Mouse (Mus musculus) spleen, adult 18-20 months (tissue): Measurements from ENCODE around the gene Fuk.
A peak's percentile ranks its signal among the peaks of the same experiment; 100 is the strongest.
"Not testable (repeated sequence)": the region's sequence is repeated elsewhere in the genome, so short reads cannot be mapped to it uniquely, and the experiment has no call there.

Experiments
- DNase-seq, 2 experiments: peaks; one replicate each; pipeline ENCODE4 v3.0.0; 2022; ENCODE audit warnings: mixed read lengths in 2 of 2

Gene Fuk

DNA sequence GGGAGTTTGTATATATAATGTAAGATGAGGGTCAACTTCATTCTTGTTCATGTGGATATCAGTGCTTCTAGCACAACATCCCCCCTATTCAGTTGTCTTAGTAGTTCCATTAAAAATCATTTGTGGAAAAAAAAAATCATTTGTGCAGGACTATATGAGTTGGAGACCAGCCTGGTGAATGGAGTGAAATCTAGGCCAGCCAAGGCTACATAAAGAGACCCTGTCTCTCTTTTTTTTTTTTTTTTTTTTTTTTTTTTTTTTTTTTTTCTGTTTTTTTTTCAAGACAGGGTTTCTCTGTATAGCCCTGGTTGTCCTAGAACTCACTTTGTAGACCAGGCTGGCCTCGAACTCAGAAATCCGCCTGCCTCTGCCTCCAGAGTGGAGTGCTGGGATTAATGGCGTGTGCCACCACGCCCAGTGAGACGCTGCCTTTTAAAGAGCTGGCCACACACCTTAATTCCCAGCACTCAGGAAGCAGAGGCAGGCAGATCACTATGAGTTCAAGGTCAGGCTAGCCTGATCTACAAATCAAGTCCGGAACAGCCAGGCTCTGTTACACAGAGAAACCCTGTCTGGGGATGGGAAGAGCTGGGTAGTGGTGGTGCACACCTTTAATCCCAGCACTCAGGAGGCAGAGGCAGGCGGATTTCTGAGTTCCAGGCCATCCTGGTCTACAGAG is 40.8 kb downstream of the Fuk start:
- DNase-seq: not testable (repeated sequence)

- DNase-seq: peak in 1 of 2 experiments; percentile 24
These were observed 42.4 kb downstream of the Fuk start for GRCm38 (mm10) chr8:110859651-110860501.

- DNase-seq: no peak
These were observed 45.4 kb downstream of the Fuk start for GRCm38 (mm10) chr8:110856760-110857461.

- not testable (repeated sequence) for DNase-seq
These were observed 46.2 kb downstream of the Fuk start for GRCm38 (mm10) chr8:110856073-110856472.

DNA sequence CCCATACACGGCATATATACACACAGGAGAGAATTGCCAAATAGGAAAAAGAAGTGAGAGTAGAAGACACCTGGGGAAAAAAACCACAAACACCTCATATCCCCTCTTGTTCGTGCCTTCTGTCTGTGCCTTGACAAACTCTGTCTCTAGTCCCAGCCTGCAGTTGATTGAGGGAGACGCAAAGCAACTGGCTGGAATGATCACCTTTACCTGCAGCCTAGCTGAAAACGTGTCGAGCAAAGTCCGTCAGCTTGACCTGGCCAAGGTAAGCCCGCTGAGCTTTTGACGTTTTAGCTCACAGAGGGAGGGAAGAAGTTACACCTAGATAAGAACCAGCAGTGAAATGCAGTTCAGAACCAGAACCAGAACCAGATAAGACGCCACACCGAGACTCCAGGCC is 51.1 kb downstream of the Fuk start:
- DNase-seq: no peak

DNA sequence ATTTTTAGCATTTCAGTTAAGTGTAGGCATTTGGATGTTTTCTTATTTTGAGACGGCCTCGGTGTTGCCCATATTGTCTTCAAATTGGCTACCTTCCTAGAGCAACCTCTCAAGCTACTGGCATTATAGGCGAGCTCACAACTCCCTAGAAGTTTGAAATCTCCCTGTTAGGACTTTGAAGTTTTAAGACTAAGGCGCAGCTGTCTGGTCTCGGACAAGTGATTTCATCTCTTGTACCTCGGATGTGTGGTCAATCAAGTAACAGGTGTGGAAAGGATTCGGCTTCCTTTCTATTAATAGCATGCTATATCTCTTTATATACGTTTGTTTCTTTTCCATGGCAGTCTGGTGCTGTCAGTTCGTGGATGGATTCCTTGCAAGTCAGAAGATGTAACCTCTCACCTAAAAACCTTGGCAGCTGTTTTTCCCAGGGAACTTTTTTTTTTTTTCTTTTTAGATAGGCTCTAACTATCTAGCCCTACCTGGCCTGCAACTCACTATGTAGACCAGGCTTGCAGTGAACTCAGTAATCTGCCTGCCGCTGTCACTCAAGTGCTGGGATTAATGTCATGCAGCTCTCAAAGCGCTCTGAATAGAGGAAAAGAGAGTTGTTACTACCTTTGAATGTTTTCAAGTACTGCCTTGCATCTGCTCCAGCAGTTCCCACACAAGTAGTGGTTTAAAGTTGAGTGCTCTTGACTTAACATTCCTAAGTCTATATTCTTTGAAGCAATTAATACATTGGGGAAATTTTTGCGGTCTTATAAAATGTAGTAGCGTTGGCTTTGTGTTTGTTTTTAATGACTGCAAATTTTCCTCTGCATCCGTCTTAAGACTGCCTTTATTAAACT is 54.4 kb downstream of the Fuk start:
- DNase-seq: no peak

DNA sequence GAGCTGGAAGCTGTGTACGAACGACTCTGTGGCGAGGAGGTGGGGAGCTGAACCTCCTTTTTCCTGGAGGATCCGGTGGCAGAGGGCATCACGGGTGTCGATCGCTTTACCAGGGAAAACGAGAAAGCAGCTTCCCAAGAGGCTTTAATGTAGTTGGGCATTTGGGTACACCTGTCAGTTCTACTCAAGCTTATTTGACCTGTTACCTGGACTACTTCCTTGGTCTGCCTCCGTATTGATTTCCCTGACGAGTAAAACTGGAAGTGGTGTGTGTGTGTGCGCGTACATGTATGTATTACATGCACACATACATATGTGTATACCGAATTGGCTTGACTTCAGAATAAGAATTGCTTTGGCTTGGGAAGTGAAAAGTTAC is 55.1 kb downstream of the Fuk start:
- no peak for DNase-seq

DNA sequence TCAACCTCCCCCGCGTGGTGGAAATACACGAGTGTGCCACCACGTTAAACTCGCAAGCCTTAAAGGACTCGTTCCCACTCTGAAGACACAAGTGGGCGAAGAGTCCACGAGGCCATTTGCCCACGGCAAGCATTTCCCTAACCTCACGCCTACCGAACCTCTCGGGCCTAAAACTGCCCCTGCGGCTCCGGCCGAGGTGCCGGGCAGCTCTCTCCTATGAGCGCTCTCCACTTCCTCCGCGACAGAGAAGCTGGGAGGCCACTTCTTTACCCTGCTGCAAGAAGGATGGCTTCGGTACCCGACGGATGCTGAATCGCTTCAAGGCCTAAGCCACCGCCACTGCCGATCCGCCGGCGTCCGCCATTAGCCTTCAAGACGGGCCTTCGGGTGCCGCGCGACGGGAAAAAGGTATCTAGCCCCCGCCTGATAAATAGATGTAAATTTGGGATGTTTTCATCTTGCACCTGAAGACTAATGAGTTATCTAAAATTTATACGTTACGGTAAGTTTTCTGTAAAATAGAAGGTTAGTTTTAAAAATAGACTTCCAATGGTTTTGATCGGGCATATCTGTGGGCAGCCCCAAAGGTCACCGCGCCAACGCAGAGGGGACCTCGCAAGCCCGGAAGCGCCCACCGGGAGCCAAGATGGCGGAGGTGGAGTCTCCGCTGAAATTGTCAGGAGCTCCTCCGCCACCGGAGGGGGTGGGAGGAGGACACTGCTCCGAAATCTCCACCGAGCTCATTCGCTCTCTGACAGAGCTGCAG is 55.7 kb downstream of the Fuk start, which contains the start of the genes Cog4 and Sf3b3:
Cog4 (plus strand) TSS at position 196 of the 766 bp plus-strand sequence.
Sf3b3 (minus strand) TSS at position 383 of the 766 bp plus-strand sequence.
- peak; percentile 71 to 77 for DNase-seq

DNA sequence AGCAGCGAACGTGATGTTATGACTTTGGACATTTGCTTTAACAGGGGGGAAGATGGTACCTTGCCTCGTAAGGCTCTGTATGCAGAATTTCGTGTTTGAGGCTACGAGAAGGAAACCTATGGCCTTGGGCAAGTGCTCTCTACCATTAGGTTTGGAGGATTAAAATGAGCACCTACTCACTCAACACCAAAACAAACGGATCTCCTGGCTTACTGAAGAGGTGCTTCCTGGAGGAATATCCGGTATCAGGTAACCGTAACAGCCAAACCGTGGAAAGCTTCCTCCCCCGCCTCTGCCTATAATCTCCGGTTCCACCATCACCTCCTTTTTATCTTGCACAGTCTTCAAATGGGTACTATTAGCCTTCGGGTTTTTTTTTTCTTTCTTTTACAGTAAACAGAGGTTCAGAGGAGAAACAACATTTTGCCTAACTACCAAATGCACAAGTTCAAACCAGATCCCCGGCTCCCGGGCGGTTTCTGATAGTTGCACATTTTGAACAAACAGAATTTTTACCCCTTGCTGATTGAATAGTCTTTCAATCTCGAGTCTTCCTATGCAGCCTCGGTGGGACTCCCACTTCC is 56.4 kb downstream of the Fuk start:
- peak in 1 of 2 experiments; percentile 4 for DNase-seq

GRCm38 (mm10) chr8:110844941-110845340 is 57.3 kb downstream of the Fuk start:
- DNase-seq: no peak

- no peak for DNase-seq
These were observed 59.1 kb downstream of the Fuk start for GRCm38 (mm10) chr8:110843207-110843606.

GRCm38 (mm10) chr8:110842012-110842574 is 60.2 kb downstream of the Fuk start:
- DNase-seq: no peak
